Mouse (Mus musculus) CH12.LX (cell line): ENCODE measurements around the gene Ubd.

Experiments
- CTCF ChIP-seq, 2 experiments: IDR thresholded peaks in 1 of 2; conservative IDR thresholded peaks in 1 of 2; 2 replicates each; pipeline ENCODE4 v1.5.1; 2011 to 2012; ENCODE audit warnings: low read depth in 2 of 2, low read length in 2 of 2, improper control_type of control experiment in 1 of 2, inconsistent platforms in 1 of 2, mild to moderate bottlenecking in 1 of 2, moderate library complexity in 1 of 2
- EP300 ChIP-seq: IDR thresholded peaks from 2 replicates; pipeline ENCODE4 v1.6.1; 2011; ENCODE audit warnings: low read length, improper control_type of control experiment
- MAFK ChIP-seq: IDR thresholded peaks from 2 replicates; pipeline ENCODE4 v1.6.1; 2011; ENCODE audit warnings: low read length, improper control_type of control experiment; ENCODE audit not compliant: insufficient replicate concordance
- MEF2A ChIP-seq: IDR thresholded peaks from 2 replicates; pipeline ENCODE4 v1.6.1; 2014; ENCODE audit warnings: low read depth, mild to moderate bottlenecking, inconsistent platforms, low read length, improper control_type of control experiment, borderline replicate concordance
- PAX5 ChIP-seq: IDR thresholded peaks from 2 replicates; pipeline ENCODE4 v1.6.1; 2012; ENCODE audit warnings: low read length, inconsistent platforms, mixed read lengths
- RCOR1 ChIP-seq: conservative IDR thresholded peaks from 2 replicates; pipeline ENCODE4 v1.6.1; 2012; ENCODE audit warnings: low read depth, mild to moderate bottlenecking, inconsistent platforms, low read length, improper control_type of control experiment
- TBP ChIP-seq: conservative IDR thresholded peaks from 2 replicates; pipeline ENCODE4 v1.6.1; 2011; ENCODE audit warnings: low read depth, low read length, improper control_type of control experiment
- UBTF ChIP-seq: IDR thresholded peaks from 2 replicates; pipeline ENCODE4 v1.6.1; 2012; ENCODE audit warnings: low read depth, mild to moderate bottlenecking, inconsistent platforms, low read length, improper control_type of control experiment, moderate library complexity
- ZC3H11A ChIP-seq: IDR thresholded peaks from 2 replicates; pipeline ENCODE4 v1.6.1; 2012; ENCODE audit warnings: low read depth, mild to moderate bottlenecking, inconsistent platforms, low read length, improper control_type of control experiment

DNA sequence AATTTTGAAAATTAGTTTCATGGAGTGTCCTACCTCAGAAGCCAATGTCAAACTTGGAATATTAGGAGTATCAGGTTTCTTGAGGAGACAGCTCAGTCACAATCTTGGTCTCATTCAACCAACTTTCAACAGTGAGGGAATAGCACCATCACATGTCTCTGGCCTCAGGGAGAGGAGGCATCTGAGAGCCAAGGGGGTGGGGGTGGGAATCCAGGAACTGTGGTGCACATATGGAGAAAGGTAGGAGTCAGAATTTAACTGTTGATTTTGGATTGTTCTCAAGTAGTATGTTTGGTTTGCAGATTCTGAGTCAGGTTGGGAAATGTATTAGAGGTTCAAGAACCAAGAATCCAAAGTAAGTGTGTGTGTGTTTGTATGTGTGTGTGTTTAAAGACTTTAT lies 660 bp upstream of the Ubd start:
- no peak for TF ChIP-seq PAX5
- TF ChIP-seq CTCF (conservative IDR thresholded peaks at IDR 0.05 in 1 of 2, IDR thresholded peaks at IDR 0.05 in 1 of 2; ENCODE audit: low read depth in 2 of 2, low read length in 2 of 2) = no peak
- no peak for TF ChIP-seq UBTF
- no peak for TF ChIP-seq EP300
- TF ChIP-seq RCOR1 = no peak
- no peak for TF ChIP-seq MEF2A
- TF ChIP-seq ZC3H11A = no peak
- TF ChIP-seq MAFK = no peak
- no peak for TF ChIP-seq TBP
